Mouse (Mus musculus): ENCODE data around the gene Mvk. TPM values are rescaled to one million over a fixed set of nuclear protein-coding genes. Genes with fewer than 3 reads are reported as not detected.

The Mvk gene
- polyA plus RNA-seq, 2 experiments = 48.8 to 57.0 TPM

DNA sequence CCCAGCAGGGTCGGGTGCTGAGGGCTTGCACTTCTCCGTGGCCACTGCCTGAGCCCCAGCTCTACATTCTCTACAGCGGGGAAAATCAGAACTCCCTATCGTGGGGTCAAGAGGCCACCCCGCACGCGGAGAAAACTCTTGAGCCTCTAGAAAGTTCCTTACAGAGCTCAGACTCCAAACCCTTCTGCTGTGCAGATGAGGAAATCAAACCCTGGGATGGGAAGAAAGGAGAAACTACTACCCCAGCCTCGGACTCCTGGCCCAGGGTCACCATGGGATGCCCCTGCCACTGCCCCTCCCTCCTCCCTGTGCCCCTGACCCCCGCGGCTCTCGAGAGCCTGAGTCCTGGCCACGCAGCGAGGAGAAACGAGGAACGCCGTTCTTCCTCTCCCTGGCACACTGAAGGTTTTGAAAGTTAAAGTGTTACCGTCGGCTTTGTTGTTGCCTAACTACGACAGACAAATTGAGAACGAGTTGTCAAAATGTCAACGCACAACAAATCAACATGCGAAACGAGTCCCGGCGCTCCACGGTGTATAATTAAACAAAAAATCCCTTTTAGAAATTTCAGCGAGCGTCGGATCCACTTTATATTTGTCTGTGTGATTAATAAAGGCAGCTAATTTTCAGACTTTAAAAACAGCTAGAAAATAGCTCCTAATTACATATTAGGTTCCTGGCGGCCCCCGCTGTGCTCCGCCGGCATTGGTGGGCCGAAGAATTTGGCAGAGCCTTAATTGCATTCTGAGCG lies 30.8 kb downstream of the Mvk start:
- DNase-seq (ENCODE audit: low spot score) = no peak
- no peak for ATAC-seq (ENCODE audit: low FRiP score, low read depth)

DNA sequence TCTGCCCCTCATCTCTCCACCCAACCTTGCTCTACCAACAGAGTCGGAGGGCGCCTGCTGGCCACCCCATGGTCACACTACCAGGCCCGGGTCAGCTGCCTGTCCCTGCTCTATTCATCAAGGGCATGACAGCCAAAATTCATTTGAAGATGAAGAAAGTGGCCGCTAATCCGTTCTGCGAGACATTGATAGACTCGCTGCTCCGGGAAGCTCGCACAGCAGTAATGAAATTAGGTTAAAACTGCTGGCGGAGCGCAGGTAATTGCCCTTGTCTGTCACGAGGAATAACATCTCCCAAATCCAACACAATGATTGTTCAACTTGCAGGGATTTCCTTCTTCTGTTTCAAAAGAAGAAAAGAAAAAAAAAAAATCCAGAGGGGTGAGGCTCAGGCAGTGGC lies 34.2 kb downstream of the Mvk start:
- ATAC-seq (ENCODE audit: low FRiP score, low read depth) (no peak), DNase-seq (ENCODE audit: low spot score) (no peak)
- no peak overlapping the region for H3K27ac ChIP-seq (replicated peaks; ENCODE audit: low read depth, low read length)
- H3K4me1 ChIP-seq (ENCODE audit: control insufficient read depth, insufficient read depth, low read length) = no peaks in the 10 kb centered on the region
- no peak overlapping the region for H3K4me3 ChIP-seq (replicated peaks; ENCODE audit: low read length)
- no peaks in the 10 kb centered on the region for H3K9me3 ChIP-seq (ENCODE audit: control insufficient read depth, low read length)
- H3K4me2 ChIP-seq (replicated peaks; ENCODE audit: low read depth, low read length, severe bottlenecking) = no peak overlapping the region
- WGBS = 75% methylated on average over 12 of the region's 12 CpGs
- no peak for TF ChIP-seq POLR2A (IDR thresholded peaks at IDR 0.05; ENCODE audit: borderline replicate concordance, extremely low read depth, insufficient read depth, insufficient read length)
- no peaks in the 10 kb centered on the region for H3K36me3 ChIP-seq (ENCODE audit: control insufficient read depth, insufficient read depth, low read length)
- no peak overlapping the region for H3K9ac ChIP-seq (ENCODE audit: low read depth, low read length, severe bottlenecking)
- 0 out of 2 replicates have a peak, but pooled peaks cover 4% of the 10 kb centered on the region for H3K27me3 ChIP-seq (ENCODE audit: control insufficient read depth, insufficient read depth, low read length)

More for the DNA sequence above, 30.8 kb downstream of the Mvk start:
- peak overlapping the region; percentile 1; the same call in 1 of the 2 replicates for H3K4me2 ChIP-seq (replicated peaks; ENCODE audit: low read depth, low read length, severe bottlenecking)
- H3K27me3 ChIP-seq (ENCODE audit: control insufficient read depth, insufficient read depth, low read length) = 0 out of 2 replicates have a peak, but pooled peaks cover 4% of the 10 kb centered on the region
- H3K9ac ChIP-seq (ENCODE audit: low read depth, low read length, severe bottlenecking) = 0 out of 2 replicates have a peak overlapping the region, but pooled peaks have one; percentile 1
- 21% methylated on average over 35 of the region's 35 CpGs for WGBS
- no peak for TF ChIP-seq POLR2A (IDR thresholded peaks at IDR 0.05; ENCODE audit: borderline replicate concordance, extremely low read depth, insufficient read depth, insufficient read length)
- H3K9me3 ChIP-seq (ENCODE audit: control insufficient read depth, low read length) = no peaks in the 10 kb centered on the region
- H3K36me3 ChIP-seq (ENCODE audit: control insufficient read depth, insufficient read depth, low read length) = no peaks in the 10 kb centered on the region
- H3K4me1 ChIP-seq (ENCODE audit: control insufficient read depth, insufficient read depth, low read length) = no peaks in the 10 kb centered on the region
- no peak overlapping the region for H3K4me3 ChIP-seq (replicated peaks; ENCODE audit: low read length)
- no peak overlapping the region for H3K27ac ChIP-seq (replicated peaks; ENCODE audit: low read depth, low read length)

DNA sequence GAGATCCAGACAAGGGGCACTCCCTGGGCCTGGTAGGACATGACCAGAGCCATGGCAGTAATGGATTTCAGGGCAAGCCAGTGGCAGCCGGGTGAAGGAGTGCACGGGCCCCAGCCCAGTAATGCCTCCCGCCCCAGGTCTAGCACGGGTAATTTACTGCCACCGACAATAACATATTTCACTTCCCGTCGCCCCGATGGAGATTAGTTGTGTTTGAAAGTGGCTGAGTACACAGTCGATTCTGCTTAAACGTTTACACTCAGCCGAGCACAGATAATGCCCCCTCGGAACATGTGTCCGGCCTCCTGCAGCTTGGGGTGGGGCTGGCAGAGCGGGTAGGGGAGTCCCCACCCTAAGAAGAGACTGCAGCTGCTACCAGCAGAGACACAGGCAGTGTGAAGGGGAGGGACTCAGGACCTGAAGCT lies 38.5 kb downstream of the Mvk start:
- 13% methylated on average over 14 of the region's 14 CpGs for WGBS
- no peak for TF ChIP-seq POLR2A (IDR thresholded peaks at IDR 0.05; ENCODE audit: borderline replicate concordance, extremely low read depth, insufficient read depth, insufficient read length)
- ATAC-seq (ENCODE audit: low FRiP score, low read depth) = no peak

DNA sequence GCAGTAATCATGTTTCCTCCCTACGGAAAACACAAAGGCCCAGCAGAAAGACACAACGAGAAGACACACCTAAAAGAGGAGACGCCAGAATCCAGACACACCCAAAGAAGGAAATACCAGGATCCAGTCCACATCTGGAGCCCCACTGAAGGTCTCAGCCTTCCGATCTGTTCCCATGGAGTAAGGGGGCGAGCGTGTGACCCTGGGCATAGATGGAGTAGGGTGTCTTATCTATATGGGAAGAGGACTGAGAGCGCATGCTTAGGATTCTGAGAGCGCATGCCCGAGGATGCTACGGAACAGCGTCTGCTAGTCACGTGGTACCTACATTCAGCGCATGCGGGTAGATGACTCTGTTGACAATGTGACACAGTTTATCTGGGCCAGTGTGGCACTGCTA lies 41.6 kb downstream of the Mvk start:
- no peak overlapping the region for H3K4me2 ChIP-seq (replicated peaks; ENCODE audit: low read depth, low read length, severe bottlenecking)
- no peaks in the 10 kb centered on the region for H3K4me1 ChIP-seq (ENCODE audit: control insufficient read depth, insufficient read depth, low read length)
- no peak for TF ChIP-seq POLR2A (IDR thresholded peaks at IDR 0.05; ENCODE audit: borderline replicate concordance, extremely low read depth, insufficient read depth, insufficient read length)
- H3K9ac ChIP-seq (ENCODE audit: low read depth, low read length, severe bottlenecking) = no peak overlapping the region
- no peaks in the 10 kb centered on the region for H3K9me3 ChIP-seq (ENCODE audit: control insufficient read depth, low read length)
- no peaks in the 10 kb centered on the region for H3K27me3 ChIP-seq (ENCODE audit: control insufficient read depth, insufficient read depth, low read length)
- no peak overlapping the region for H3K27ac ChIP-seq (replicated peaks; ENCODE audit: low read depth, low read length)
- H3K36me3 ChIP-seq (ENCODE audit: control insufficient read depth, insufficient read depth, low read length) = no peaks in the 10 kb centered on the region
- DNase-seq (ENCODE audit: low spot score) (no peak), ATAC-seq (ENCODE audit: low FRiP score, low read depth) (no peak)
- no peak overlapping the region for H3K4me3 ChIP-seq (replicated peaks; ENCODE audit: low read length)
- 91% methylated on average over 14 of the region's 14 CpGs for WGBS

More for the DNA sequence above, 38.5 kb downstream of the Mvk start:
- no peak for DNase-seq (ENCODE audit: low spot score)
- Histone ChIP-seq H3K4me3 (replicated peaks; ENCODE audit: low read length) (no peak overlapping the region), H3K4me1 (ENCODE audit: control insufficient read depth, insufficient read depth, low read length) (no peaks in the 10 kb centered on the region), H3K4me2 (replicated peaks; ENCODE audit: low read depth, low read length, severe bottlenecking) (no peak overlapping the region), H3K27ac (replicated peaks; ENCODE audit: low read depth, low read length) (no peak overlapping the region), H3K9me3 (ENCODE audit: control insufficient read depth, low read length) (no peaks in the 10 kb centered on the region), H3K27me3 (ENCODE audit: control insufficient read depth, insufficient read depth, low read length) (no peaks in the 10 kb centered on the region), H3K9ac (ENCODE audit: low read depth, low read length, severe bottlenecking) (no peak overlapping the region), H3K36me3 (ENCODE audit: control insufficient read depth, insufficient read depth, low read length) (no peaks in the 10 kb centered on the region)

DNA sequence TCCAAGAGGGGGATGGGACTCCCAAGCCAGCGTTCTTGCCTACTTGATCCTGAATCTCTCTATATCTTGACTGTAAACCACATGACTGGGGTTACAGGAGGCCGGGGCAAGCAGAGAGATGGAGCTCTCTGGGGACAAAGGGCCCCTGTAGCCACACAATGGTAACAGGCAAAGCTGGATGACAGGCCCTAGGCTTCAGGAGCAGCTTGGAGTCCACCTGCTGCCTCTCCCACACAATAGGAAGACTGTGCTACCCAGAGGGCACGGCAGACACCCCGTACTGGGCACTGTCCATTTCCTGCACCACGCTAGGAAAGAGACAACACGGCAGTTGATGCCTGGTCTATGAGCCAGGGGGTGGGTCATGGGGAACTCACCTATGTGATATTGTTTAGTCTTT lies 45.5 kb downstream of the Mvk start:
- H3K27me3 ChIP-seq (ENCODE audit: control insufficient read depth, insufficient read depth, low read length) = no peaks in the 10 kb centered on the region
- no peak overlapping the region for H3K4me2 ChIP-seq (replicated peaks; ENCODE audit: low read depth, low read length, severe bottlenecking)
- H3K27ac ChIP-seq (replicated peaks; ENCODE audit: low read depth, low read length) = no peak overlapping the region
- no peaks in the 10 kb centered on the region for H3K4me1 ChIP-seq (ENCODE audit: control insufficient read depth, insufficient read depth, low read length)
- H3K36me3 ChIP-seq (ENCODE audit: control insufficient read depth, insufficient read depth, low read length) = no peaks in the 10 kb centered on the region
- no peaks in the 10 kb centered on the region for H3K9me3 ChIP-seq (ENCODE audit: control insufficient read depth, low read length)
- no peak for DNase-seq (ENCODE audit: low spot score)
- no peak overlapping the region for H3K4me3 ChIP-seq (replicated peaks; ENCODE audit: low read length)
- H3K9ac ChIP-seq (ENCODE audit: low read depth, low read length, severe bottlenecking) = no peak overlapping the region
- WGBS = 91% methylated on average over 5 of the region's 6 CpGs
- ATAC-seq (ENCODE audit: low FRiP score, low read depth) = no peak
- no peak for TF ChIP-seq POLR2A (IDR thresholded peaks at IDR 0.05; ENCODE audit: borderline replicate concordance, extremely low read depth, insufficient read depth, insufficient read length)

All from limb, embryonic 14.5 days (tissue).